Mouse (Mus musculus) ovary, adult 18-20 months (tissue): ENCODE measurements around the gene Vmn2r13.
"Not testable (repeated sequence)": the region's sequence is repeated elsewhere in the genome, so short reads cannot be mapped to it uniquely, and the experiment has no call there.

ENCODE experiments used
- DNase-seq: peaks from one replicate; pipeline ENCODE4 v3.0.0; 2022; ENCODE audit warnings: low spot score, mixed read lengths

Vmn2r13 gene

GRCm38 (mm10) chr5:109192099-109192498 lies at the start of gene Vmn2r13:
Gene Vmn2r13 (minus strand): TSS chr5:109192199.
- not testable (repeated sequence) for DNase-seq

GRCm38 (mm10) chr5:109224608-109225007 lies 32.6 kb upstream of the Vmn2r13 start, which contains the start of gene Vmn2r14:
Gene Vmn2r14 (minus strand): TSS chr5:109224708.
- no peak for DNase-seq

GRCm38 (mm10) chr5:109166851-109167250 lies 25.1 kb downstream of the Vmn2r13 start:
- not testable (repeated sequence) for DNase-seq

GRCm38 (mm10) chr5:109160121-109160520 lies 31.9 kb downstream of the Vmn2r13 start:
- DNase-seq, result no peak

GRCm38 (mm10) chr5:109159576-109159975 lies 32.4 kb downstream of the Vmn2r13 start:
- DNase-seq, result not testable (repeated sequence)

- DNase-seq, result not testable (repeated sequence)
Observed at GRCm38 (mm10) chr5:109158488-109159485, 33.2 kb downstream of the Vmn2r13 start.

- no peak for DNase-seq
Observed at GRCm38 (mm10) chr5:109139546-109139945, 52.5 kb downstream of the Vmn2r13 start.

- DNase-seq, result no peak
Observed at GRCm38 (mm10) chr5:109136731-109137130, 55.3 kb downstream of the Vmn2r13 start.
